8 mouse cellular contexts compared by ENCODE assay signal in genomic region chr2:61803443-61804367, GRCm38 (mm10). TPM values are rescaled to one million over a fixed set of nuclear protein-coding genes. Genes with fewer than 3 reads are reported as not detected.
DNase-seq lines count a peak whose midpoint lies in the region; ATAC-seq lines count a peak whose summit lies in the region.
"Had no signal": no experiment of that assay in that cellular context is flagged by ENCODE, and none has a peak within 500 bp of the region (broad histone marks: within the 10 kb centered on the region; RNA-seq: fewer than 3 reads in every experiment).

No protein-coding gene starts in this region.

- H3K27ac ChIP-seq in liver, embryonic 11.5 days (ENCODE audit: low read depth, low read length): no peak overlapping the region
- H3K27ac ChIP-seq in forebrain, embryonic 14.5 days (ENCODE audit: low read depth, low read length): peak overlapping the region; percentile 98
- H3K27ac ChIP-seq in limb, embryonic 10.5 days: no peak overlapping the region

- DNase-seq in liver, embryonic 11.5 days (ENCODE audit: low spot score): no peak
- no peak for DNase-seq in liver
- DNase-seq in cerebellum, postnatal 36 days: peak; percentile 27 to 37
- DNase-seq in forebrain, embryonic 14.5 days (ENCODE audit: low spot score): peak; percentile 76
- DNase-seq in limb, embryonic 10.5 days (ENCODE audit: low spot score): peak; percentile 38
- peak; percentile 46 for DNase-seq in splenic B cell, adult 2 months (ENCODE audit: low read depth, low spot score)
- no peak for DNase-seq in gastrocnemius, postnatal 36 days

- H3K27me3 ChIP-seq in liver, embryonic 11.5 days (replicated peaks; ENCODE audit: control insufficient read depth, insufficient read depth, low read length): peaks cover 69% of the 10 kb centered on the region
- peaks cover 16% of the 10 kb centered on the region for H3K27me3 ChIP-seq in forebrain, embryonic 14.5 days (replicated peaks; ENCODE audit: control insufficient read depth, insufficient read depth, low read length)
- peaks cover 76% of the 10 kb centered on the region for H3K27me3 ChIP-seq in limb, embryonic 10.5 days (ENCODE audit: low read depth, poor library complexity, severe bottlenecking)
- H3K27me3 ChIP-seq in splenic B cell, adult 2 months (ENCODE audit: control insufficient read depth, insufficient read depth, low read length, poor library complexity, severe bottlenecking): no peaks in the 10 kb centered on the region

- intact Hi-C loops in gastrocnemius, postnatal 36 days (cut with DNase I): no loop called here

- WGBS in liver, embryonic 11.5 days: 3% methylated on average over 29 of the region's 29 CpGs
- 1% methylated on average over 29 of the region's 29 CpGs for WGBS in forebrain, embryonic 14.5 days
- 2% methylated on average over 29 of the region's 29 CpGs for WGBS in limb, embryonic 10.5 days

- H3K4me2 ChIP-seq in liver, embryonic 11.5 days: peak overlapping the region; percentile 43; the same call in 1 of the 2 replicates
- H3K4me2 ChIP-seq in forebrain, embryonic 14.5 days (ENCODE audit: low read length): peak overlapping the region; percentile 47

- ATAC-seq in liver, embryonic 11.5 days (replicated peaks; ENCODE audit: low FRiP score): peak; percentile 28; the same call in 1 of the 2 replicates
- ATAC-seq in forebrain, embryonic 14.5 days: peak; percentile 18

- H3K9me3 ChIP-seq in liver, embryonic 11.5 days (ENCODE audit: control insufficient read depth, low read length): no peaks in the 10 kb centered on the region
- no peaks in the 10 kb centered on the region for H3K9me3 ChIP-seq in forebrain, embryonic 14.5 days (replicated peaks; ENCODE audit: control insufficient read depth, low read length)
- no peaks in the 10 kb centered on the region for H3K9me3 ChIP-seq in limb, embryonic 10.5 days (replicated peaks)

- no peak overlapping the region for H3K9ac ChIP-seq in liver, embryonic 11.5 days (ENCODE audit: low read depth, low read length)
- peak overlapping the region; percentile 58 for H3K9ac ChIP-seq in forebrain, embryonic 14.5 days (ENCODE audit: low read length)

- H3K4me3 ChIP-seq in liver, embryonic 11.5 days (ENCODE audit: low read depth, low read length): no peak overlapping the region
- H3K4me3 ChIP-seq in forebrain, embryonic 14.5 days (ENCODE audit: low read depth, low read length): peak overlapping the region; percentile 51
- no peak overlapping the region for H3K4me3 ChIP-seq in limb, embryonic 10.5 days

- no peaks in the 10 kb centered on the region for H3K36me3 ChIP-seq in liver, embryonic 11.5 days (ENCODE audit: control insufficient read depth, insufficient read depth, low read length)
- no peaks in the 10 kb centered on the region for H3K36me3 ChIP-seq in forebrain, embryonic 14.5 days (ENCODE audit: control insufficient read depth, insufficient read depth, low read length)
- H3K36me3 ChIP-seq in limb, embryonic 10.5 days: peaks cover 8% of the 10 kb centered on the region; the same call in 1 of the 2 replicates
- peaks cover 5% of the 10 kb centered on the region; the same call in 1 of the 2 replicates for H3K36me3 ChIP-seq in splenic B cell, adult 2 months (ENCODE audit: control insufficient read depth, insufficient read depth, low read length, poor library complexity, severe bottlenecking)

- peaks cover 6% of the 10 kb centered on the region; the same call in 1 of the 2 replicates for H3K4me1 ChIP-seq in liver, embryonic 11.5 days (replicated peaks; ENCODE audit: control insufficient read depth, insufficient read depth, low read length)
- peaks cover 4% of the 10 kb centered on the region for H3K4me1 ChIP-seq in forebrain, embryonic 14.5 days (ENCODE audit: control insufficient read depth, insufficient read depth, low read length)
- peaks cover 34% of the 10 kb centered on the region for H3K4me1 ChIP-seq in limb, embryonic 10.5 days

RNA-seq across cellular contexts. Expression of gene Tbr1, which starts 1.0 kb away (rescaled TPM):
- 0.17 and 0.26 TPM in 2 replicates for polyA plus RNA-seq in liver, embryonic 11.5 days (2014; fragmentation: Nextera tagmentation; extraction: Ambion mirVana)
- 46.3 and 47.2 TPM in 2 replicates for polyA plus RNA-seq in forebrain, embryonic 14.5 days (2014; fragmentation: Nextera tagmentation; extraction: Ambion mirVana)
- polyA plus RNA-seq in limb, embryonic 10.5 days (2016; fragmentation: Nextera tagmentation; extraction: Ambion mirVana): 0.04 and 0.10 TPM in 2 replicates
- not detected for total RNA-seq in gastrocnemius, postnatal 36 days (2021)
- polyA plus RNA-seq: small intestine, adult 2 months had no signal

Comparison
In these comparisons a context has a peak if more than half of its experiments do, and no peak if none do; other contexts are left out.
1. DNase-seq: peak in cerebellum, postnatal 36 days (2 of 2), forebrain, embryonic 14.5 days (single experiment), limb, embryonic 10.5 days (single experiment) and splenic B cell, adult 2 months (single experiment); none in liver, embryonic 11.5 days (single experiment), liver (single experiment) and gastrocnemius, postnatal 36 days (0 of 2).
2. RNA of gene Tbr1, which starts 1.0 kb away (polyA plus RNA-seq): 46.3 to 47.2 TPM in forebrain, embryonic 14.5 days; 0.17 to 0.26 TPM in liver, embryonic 11.5 days and 0.04 to 0.10 TPM in limb, embryonic 10.5 days; every median in the first group is over 10 times any median in the second.